Mouse (Mus musculus): ENCODE data around the gene Gabbr2.

- TF ChIP-seq GATA1 (IDR thresholded peaks at IDR 0.05; ENCODE audit: borderline replicate concordance, low read length) (no peak), FLI1 (IDR thresholded peaks at IDR 0.05; ENCODE audit: low read length) (no peak)
Observed at GRCm38 (mm10) chr4:46749015-46749414, 242.7 kb downstream of the Gabbr2 start.

Measured in megakaryocyte, embryonic 14.5 days (primary cell).